Mouse (Mus musculus) kidney, embryonic 14.5 days (tissue): Measurements from ENCODE around the gene Tcf19. TPM values are rescaled to one million over a fixed set of nuclear protein-coding genes. Genes with fewer than 3 reads are reported as not detected.

Experiments
- ATAC-seq: fragments of 200-750 bp; cut with Nextera tagmentation; 2 replicates; pipeline ENCODE4 v1.8.0; 2017; ENCODE audit warnings: moderate number of reproducible peaks, mild to moderate bottlenecking, moderate TSS enrichment, moderate library complexity; ENCODE audit not compliant: low FRiP score, low TSS enrichment
- H3K27ac ChIP-seq: fragments of 300-500 bp; sonication (generic); 2 replicates; pipeline ENCODE4 v1.5.1; 2014; ENCODE audit warnings: low read depth, mild to moderate bottlenecking, low read length, moderate library complexity, mixed read lengths
- H3K27me3 ChIP-seq: fragments of 300-500 bp; sonication (generic); 2 replicates; pipeline ENCODE4 v1.6.1; 2014; ENCODE audit warnings: mild to moderate bottlenecking, low read length; ENCODE audit not compliant: control insufficient read depth, insufficient read depth
- H3K36me3 ChIP-seq: fragments of 300-500 bp; sonication (generic); 2 replicates; pipeline ENCODE4 v1.6.1; 2014; ENCODE audit warnings: low read length, mixed read lengths; ENCODE audit not compliant: control insufficient read depth, insufficient read depth
- H3K4me1 ChIP-seq: fragments of 300-500 bp; sonication (generic); 2 replicates; pipeline ENCODE4 v1.6.1; 2014; ENCODE audit warnings: low read length, mixed read lengths; ENCODE audit not compliant: control insufficient read depth, insufficient read depth
- H3K4me2 ChIP-seq: fragments of 300-500 bp; sonication (generic); replicated peaks from 2 replicates; pipeline ENCODE4 v1.6.1; 2014; ENCODE audit warnings: low read depth, mild to moderate bottlenecking, low read length
- H3K4me3 ChIP-seq: fragments of 300-500 bp; sonication (generic); 2 replicates; pipeline ENCODE4 v1.5.1; 2014; ENCODE audit warnings: mild to moderate bottlenecking, low read length
- H3K9ac ChIP-seq: fragments of 300-500 bp; sonication (generic); 2 replicates; pipeline ENCODE4 v1.6.1; 2014; ENCODE audit warnings: low read depth, mild to moderate bottlenecking, low read length, moderate library complexity
- H3K9me3 ChIP-seq: fragments of 300-500 bp; sonication (generic); 2 replicates; pipeline ENCODE4 v1.6.1; 2016; ENCODE audit warnings: low read length; ENCODE audit not compliant: control insufficient read depth
- WGBS: fragments of 180-500 bp; shearing (Covaris S2); extraction: QIAGEN DNeasy Blood & Tissue Kit; methylation state at CpG from one replicate; pipeline ENCODE4 v1.1.7; 2014; 5-methylcytosine and 5-hydroxymethylcytosine counted together
- polyA plus RNA-seq: library from polyadenylated mRNA; unstranded; fragments of >200 nt; fragmentation: Nextera tagmentation; extraction: Ambion mirVana; gene quantifications from 2 replicates; pipeline ENCODE4 v1.2.1, GENCODE M21; 2014

The Tcf19 gene
- polyA plus RNA-seq, 1 experiment from 2014 or later, result 67.8 TPM

DNA sequence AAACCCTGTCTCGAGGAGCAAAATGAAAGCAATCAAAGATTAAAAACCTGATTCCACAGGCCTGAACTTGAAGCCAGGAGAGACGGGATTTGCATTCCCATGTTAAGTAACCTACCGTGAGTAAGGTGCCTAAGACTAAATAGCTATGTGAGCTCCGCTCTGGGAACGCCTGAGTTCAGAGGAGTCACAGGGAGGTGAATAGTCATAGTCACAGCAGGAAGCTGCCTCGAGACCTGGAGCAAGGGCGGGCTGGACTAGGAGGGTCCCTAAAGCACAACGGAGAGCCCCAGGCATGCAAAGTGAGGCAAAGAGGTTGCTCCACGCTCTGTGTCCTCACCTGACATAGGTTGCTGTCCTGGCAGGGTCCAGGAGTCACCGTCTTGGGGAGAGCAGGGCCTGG, 22.9 kb upstream of the Tcf19 start:
- Histone ChIP-seq H3K4me3 (no peak overlapping the region), H3K9ac (no peak overlapping the region), H3K4me2 (no peak overlapping the region), H3K27ac (no peak overlapping the region), H3K4me1 (no peaks in the 10 kb centered on the region), H3K27me3 (no peaks in the 10 kb centered on the region), H3K36me3 (no peaks in the 10 kb centered on the region), H3K9me3 (no peaks in the 10 kb centered on the region)
- ATAC-seq, result no peak
- WGBS, result 56% methylated on average over 10 of the region's 10 CpGs

DNA sequence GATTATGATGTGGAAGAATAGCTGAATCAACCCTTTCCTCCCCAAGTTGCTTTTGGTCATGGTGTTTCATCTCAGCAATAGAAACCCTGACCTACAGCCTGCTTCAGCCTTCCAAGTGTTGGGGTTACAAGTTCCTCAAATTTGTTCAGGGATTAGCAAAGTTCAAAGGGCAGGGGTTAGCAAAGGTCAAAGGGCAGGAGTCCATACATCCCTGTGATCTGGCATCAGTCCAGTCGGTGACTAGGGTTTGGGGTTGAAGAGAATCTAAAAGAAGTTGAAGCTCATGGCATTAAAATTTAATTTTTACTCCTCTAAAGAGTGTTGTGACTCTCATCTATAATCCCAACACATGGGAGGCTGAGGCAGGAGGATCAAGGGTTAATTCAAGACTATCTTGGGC, 21.9 kb upstream of the Tcf19 start:
- Histone ChIP-seq H3K36me3 (no peaks in the 10 kb centered on the region), H3K4me3 (no peak overlapping the region), H3K4me1 (no peaks in the 10 kb centered on the region), H3K9me3 (no peaks in the 10 kb centered on the region), H3K4me2 (no peak overlapping the region), H3K27me3 (no peaks in the 10 kb centered on the region), H3K9ac (no peak overlapping the region), H3K27ac (no peak overlapping the region)
- WGBS, result 85% methylated on average over 1 of the region's 1 CpGs
- ATAC-seq, result no peak

DNA sequence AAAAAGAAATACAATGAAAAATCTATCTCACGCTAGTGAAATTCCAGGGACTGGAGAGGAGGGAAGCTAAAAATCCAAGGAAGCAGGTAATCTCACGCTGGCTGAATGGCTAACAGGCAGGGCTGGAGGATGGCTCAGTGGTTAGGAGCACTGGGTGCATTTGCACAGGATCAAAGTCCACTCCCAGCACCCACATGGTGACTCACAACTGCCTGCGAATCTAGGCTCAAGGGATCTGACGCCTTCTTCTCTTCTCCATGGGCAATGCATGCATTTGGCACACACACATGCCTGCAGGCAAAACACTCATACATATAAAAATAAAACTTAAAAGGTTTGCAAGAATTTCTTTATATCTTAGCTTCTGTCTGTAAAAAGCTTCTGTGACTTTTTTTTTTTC, 20.8 kb upstream of the Tcf19 start:
- 80% methylated on average over 4 of the region's 4 CpGs for WGBS
- Histone ChIP-seq H3K9me3 (no peaks in the 10 kb centered on the region), H3K4me2 (no peak overlapping the region), H3K4me3 (no peak overlapping the region), H3K9ac (no peak overlapping the region), H3K27ac (no peak overlapping the region), H3K4me1 (0 out of 2 replicates have a peak, but pooled peaks cover 2% of the 10 kb centered on the region), H3K27me3 (no peaks in the 10 kb centered on the region), H3K36me3 (no peaks in the 10 kb centered on the region)
- ATAC-seq, result no peak

DNA sequence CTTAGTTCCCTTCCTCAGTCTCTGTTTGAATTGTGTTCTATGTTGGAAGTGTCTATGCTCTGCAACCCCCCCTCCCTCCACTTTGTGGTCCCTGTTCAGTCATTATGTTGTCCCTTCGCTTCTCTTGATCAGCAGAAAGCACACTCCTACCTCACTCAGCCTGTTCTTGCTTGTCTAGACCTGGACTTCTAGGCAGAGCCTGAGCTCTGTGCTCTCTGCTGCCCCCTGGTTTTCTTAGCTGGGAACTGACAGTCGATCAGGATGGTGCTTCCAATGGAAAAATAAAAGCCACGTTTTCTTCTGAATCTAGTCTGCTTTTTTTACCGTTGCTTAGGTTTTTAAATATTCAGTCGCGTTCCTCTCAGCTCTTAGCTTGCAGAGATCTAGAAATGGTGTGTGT, 17.7 kb upstream of the Tcf19 start:
- Histone ChIP-seq H3K9ac (no peak overlapping the region), H3K4me3 (no peak overlapping the region), H3K27ac (no peak overlapping the region), H3K4me1 (0 out of 2 replicates have a peak, but pooled peaks cover 2% of the 10 kb centered on the region), H3K36me3 (peaks cover 14% of the 10 kb centered on the region; the same call in 1 of the 2 replicates), H3K27me3 (no peaks in the 10 kb centered on the region), H3K4me2 (no peak overlapping the region), H3K9me3 (no peaks in the 10 kb centered on the region)
- ATAC-seq, result peak; percentile 56; the same call in 1 of the 2 replicates
- WGBS, result 17% methylated on average over 6 of the region's 6 CpGs

DNA sequence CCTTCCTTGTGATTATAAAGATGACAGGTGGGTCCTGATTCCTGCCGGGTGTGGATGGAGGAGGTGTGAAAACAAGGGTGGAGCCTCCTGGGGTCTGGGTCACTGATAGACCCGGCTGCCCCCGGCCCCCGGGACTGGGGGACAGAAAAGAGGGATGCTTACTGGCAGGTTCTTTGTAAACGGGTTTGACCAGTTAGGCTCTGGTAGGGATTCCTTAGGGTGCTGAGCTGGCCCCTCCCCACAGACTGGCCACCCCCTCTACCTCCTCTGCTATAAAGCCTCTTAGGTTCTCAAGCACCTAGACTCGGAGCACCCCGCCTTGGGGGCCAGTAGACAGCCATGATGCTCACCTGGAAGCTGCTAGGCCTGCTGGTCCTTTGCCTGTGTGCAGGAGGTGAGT, 16.3 kb upstream of the Tcf19 start, which contains the start of gene Psors1c2:
Psors1c2 (plus strand) TSS at position 301 of the 400 bp plus-strand sequence.
- ATAC-seq, result no peak
- H3K27me3 ChIP-seq, result no peaks in the 10 kb centered on the region
- no peak within 1 kb of the TSS for H3K27ac ChIP-seq
- H3K9ac ChIP-seq, result no peak within 1 kb of the TSS; the same call in 1 of the 2 replicates
- H3K4me2 ChIP-seq, result no peak within 1 kb of the TSS
- 28% methylated on average over 7 of the region's 7 CpGs for WGBS
- H3K4me1 ChIP-seq, result 0 out of 2 replicates have a peak, but pooled peaks cover 2% of the 10 kb centered on the region
- no peak within 1 kb of the TSS for H3K4me3 ChIP-seq
- H3K36me3 ChIP-seq, result peaks cover 28% of the 10 kb centered on the region; the same call in 1 of the 2 replicates
- H3K9me3 ChIP-seq, result no peaks in the 10 kb centered on the region

DNA sequence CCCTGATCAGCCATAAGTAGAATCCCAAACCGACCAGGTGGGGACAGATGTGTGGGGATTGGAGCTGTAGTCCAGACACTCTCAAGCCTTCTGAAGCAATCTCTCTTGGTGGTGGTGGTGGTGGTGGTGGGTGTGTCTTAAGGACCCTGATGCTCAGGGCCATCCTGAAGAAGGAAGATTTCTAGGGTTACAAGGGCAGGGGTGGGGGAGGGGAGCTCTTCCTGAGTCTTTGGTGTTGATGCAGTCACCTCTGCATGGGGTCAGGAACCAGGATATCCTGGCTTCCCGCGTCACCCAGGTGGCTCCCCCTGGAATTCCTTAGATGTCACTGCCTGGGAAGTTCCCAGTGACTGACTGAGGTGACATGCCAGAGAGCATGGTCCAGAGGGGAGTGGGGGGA, 15.7 kb upstream of the Tcf19 start:
- H3K9ac ChIP-seq, result no peak overlapping the region

DNA sequence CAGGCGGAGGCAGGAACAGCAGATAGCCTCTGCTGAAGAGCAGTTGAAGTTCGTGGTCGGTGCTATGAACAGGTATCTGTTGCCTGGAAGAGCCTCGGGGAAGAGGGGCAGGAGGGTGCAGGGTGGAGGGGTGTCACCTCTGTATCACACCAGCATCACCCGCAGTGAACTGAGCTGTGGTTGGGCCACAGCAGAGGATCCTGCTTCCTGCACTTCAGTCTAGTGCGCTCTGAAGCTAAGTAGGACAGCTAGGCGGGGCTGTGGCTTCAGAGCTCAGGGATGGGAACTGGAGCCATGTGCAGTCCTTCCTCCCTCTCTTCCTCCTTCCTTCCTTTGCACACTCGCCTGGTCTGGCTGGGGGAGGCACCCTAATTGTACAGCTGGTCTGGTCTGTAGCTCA, 10.0 kb upstream of the Tcf19 start:
- no peak overlapping the region for H3K27ac ChIP-seq
- WGBS, result 85% methylated on average over 8 of the region's 8 CpGs
- no peaks in the 10 kb centered on the region for H3K4me1 ChIP-seq
- no peak for ATAC-seq
- no peak overlapping the region for H3K4me3 ChIP-seq
- H3K4me2 ChIP-seq, result no peak overlapping the region
- H3K9me3 ChIP-seq, result no peaks in the 10 kb centered on the region
- no peak overlapping the region for H3K9ac ChIP-seq
- peaks cover 65% of the 10 kb centered on the region for H3K36me3 ChIP-seq
- H3K27me3 ChIP-seq, result no peaks in the 10 kb centered on the region

More for the DNA sequence above, 15.7 kb upstream of the Tcf19 start:
- H3K36me3 ChIP-seq, result peaks cover 31% of the 10 kb centered on the region; the same call in 1 of the 2 replicates
- ATAC-seq, result no peak
- H3K4me2 ChIP-seq, result no peak overlapping the region
- no peaks in the 10 kb centered on the region for H3K9me3 ChIP-seq
- H3K27me3 ChIP-seq, result no peaks in the 10 kb centered on the region
- 7% methylated on average over 3 of the region's 3 CpGs for WGBS
- H3K4me1 ChIP-seq, result 0 out of 2 replicates have a peak, but pooled peaks cover 2% of the 10 kb centered on the region
- H3K4me3 ChIP-seq, result no peak overlapping the region
- H3K27ac ChIP-seq, result no peak overlapping the region

DNA sequence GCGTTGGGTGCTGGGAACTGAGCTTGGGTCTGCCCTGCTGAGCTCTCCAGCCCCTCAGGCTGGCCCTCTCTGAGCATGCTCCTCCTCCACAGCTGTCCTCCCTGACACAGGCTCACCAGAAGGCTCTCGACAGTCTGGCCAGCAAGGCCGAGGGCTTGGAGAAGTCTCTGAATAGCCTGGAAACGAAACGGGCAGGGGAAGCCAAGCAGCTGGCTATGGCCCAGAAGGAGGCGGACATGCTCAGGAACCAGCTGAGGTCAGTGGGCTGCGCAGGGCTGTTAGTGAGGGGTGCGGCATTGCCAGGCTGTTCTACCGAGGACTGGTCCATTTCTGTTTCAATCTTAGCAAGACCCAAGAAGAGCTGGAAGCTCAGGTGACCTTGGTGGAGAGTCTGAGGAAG, 7.7 kb upstream of the Tcf19 start:
- WGBS, result 92% methylated on average over 9 of the region's 9 CpGs
- Histone ChIP-seq H3K9ac (no peak overlapping the region), H3K4me2 (no peak overlapping the region), H3K9me3 (no peaks in the 10 kb centered on the region), H3K27ac (no peak overlapping the region), H3K4me1 (no peaks in the 10 kb centered on the region), H3K4me3 (no peak overlapping the region), H3K27me3 (no peaks in the 10 kb centered on the region), H3K36me3 (peaks cover 59% of the 10 kb centered on the region)
- no peak for ATAC-seq

DNA sequence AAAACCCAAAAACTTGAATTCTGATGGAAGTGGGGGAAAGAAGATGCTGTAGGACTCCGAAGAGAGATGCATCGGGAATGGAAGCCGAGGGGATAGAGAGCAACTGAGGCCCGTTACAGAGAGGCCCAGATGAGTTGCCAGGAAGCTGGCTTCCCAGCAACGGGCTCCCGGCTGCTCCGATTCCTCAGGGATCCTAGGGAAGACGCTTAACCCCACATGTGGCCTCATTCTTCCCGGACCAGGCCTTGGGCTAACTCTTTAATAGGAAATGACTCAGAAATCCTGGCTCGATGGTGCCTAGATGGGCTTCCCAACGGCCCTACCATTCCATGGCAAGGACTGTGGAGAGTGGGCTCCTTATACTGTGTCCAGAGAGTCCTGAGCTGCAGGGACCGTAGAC, 902 bp upstream of the Tcf19 start:
- Histone ChIP-seq H3K27ac (peak overlapping the region; percentile 59; the same call in 1 of the 2 replicates), H3K4me2 (peak overlapping the region; percentile 90), H3K4me1 (peaks cover 14% of the 10 kb centered on the region), H3K9ac (peak overlapping the region; percentile 61), H3K27me3 (no peaks in the 10 kb centered on the region), H3K4me3 (peak overlapping the region; percentile 64), H3K36me3 (peaks cover 19% of the 10 kb centered on the region), H3K9me3 (no peaks in the 10 kb centered on the region)
- ATAC-seq, result no peak
- WGBS, result 6% methylated on average over 12 of the region's 12 CpGs
